Mouse (Mus musculus): ENCODE measurements around the gene Mtnr1b. TPM values are rescaled to one million over a fixed set of nuclear protein-coding genes. Genes with fewer than 3 reads are reported as not detected.

The Mtnr1b gene
- not detected in 2 replicates for polyA plus RNA-seq (2012; rRNA removed)

DNA sequence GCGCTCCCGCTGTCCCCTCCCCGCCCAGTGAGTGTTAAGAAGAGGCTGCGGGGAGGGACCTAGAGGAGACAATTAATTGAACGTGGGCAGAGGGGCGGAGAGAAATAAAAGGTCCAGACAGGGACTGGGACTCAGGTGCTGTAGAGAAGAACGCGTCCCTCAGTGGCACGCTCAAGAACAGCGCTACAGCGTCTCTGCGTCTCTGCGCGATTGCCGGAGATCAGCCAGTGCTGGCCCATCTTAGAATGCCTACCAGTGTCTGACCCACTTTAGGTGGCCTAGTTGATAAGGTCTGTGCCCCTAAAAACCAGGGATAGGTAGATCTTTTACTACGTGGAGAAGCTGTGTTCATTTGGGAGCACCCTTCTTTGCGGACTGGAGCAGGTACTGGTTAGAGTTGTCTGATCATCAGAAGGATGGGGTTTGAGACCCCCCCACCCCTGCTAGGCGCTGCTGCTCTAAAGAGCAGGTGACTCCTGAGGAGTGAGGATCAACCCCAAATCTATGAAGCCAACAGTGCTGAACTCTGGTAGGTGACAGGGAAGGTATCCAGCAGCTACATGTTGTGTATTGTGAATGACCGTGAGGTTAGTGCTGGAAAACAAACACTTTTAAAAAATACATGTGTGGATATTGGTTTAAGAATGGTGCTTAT, at the start of gene Mtnr1b:
TSS of gene Mtnr1b (minus strand) at position 51 of the 655 bp plus-strand sequence.
- H3K36me3 ChIP-seq (ENCODE audit: control insufficient read depth, insufficient read depth, low read length) = no peaks in the 10 kb centered on the region
- 67% methylated on average over 19 of the region's 19 CpGs for WGBS
- H3K4me3 ChIP-seq (ENCODE audit: insufficient read depth, low read depth, low read length) = no peak within 1 kb of the TSS
- H3K27ac ChIP-seq (ENCODE audit: insufficient read depth, low read depth, low read length) = no peak within 1 kb of the TSS
- H3K4me1 ChIP-seq (ENCODE audit: control insufficient read depth, insufficient read depth, low read length) = no peaks in the 10 kb centered on the region
- TF ChIP-seq POLR2A (IDR thresholded peaks at IDR 0.05; ENCODE audit: low read depth, low read length) (no peak), CTCF (conservative IDR thresholded peaks at IDR 0.05; ENCODE audit: insufficient read depth, insufficient read length, low read depth, low read length) (no peak)
- H3K27me3 ChIP-seq (replicated peaks; ENCODE audit: control insufficient read depth, insufficient read depth, low read length) = no peaks in the 10 kb centered on the region
- no peak for DNase-seq

DNA sequence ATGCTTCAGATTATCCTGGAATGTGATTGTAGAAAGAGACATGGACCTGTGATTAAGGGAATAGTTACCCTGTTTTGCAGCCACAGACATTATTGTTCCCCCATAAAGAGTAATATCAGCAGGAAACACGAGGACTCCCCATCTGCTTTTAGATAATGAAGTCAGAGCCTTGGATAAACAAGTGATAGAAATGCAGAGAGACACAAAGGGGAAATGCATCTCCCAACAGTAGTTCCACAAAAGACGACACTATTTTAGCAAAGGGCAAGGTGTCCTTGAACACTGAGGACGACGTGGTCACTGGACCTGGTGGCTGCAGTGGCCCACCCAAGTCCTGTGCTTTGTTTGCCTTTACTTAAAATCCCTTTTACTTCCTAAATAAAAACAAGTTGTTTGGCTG, 45.9 kb upstream of the Mtnr1b start:
- no peaks in the 10 kb centered on the region for H3K4me1 ChIP-seq (ENCODE audit: control insufficient read depth, insufficient read depth, low read length)
- TF ChIP-seq CTCF (conservative IDR thresholded peaks at IDR 0.05; ENCODE audit: insufficient read depth, insufficient read length, low read depth, low read length) = no peak
- TF ChIP-seq POLR2A (IDR thresholded peaks at IDR 0.05; ENCODE audit: low read depth, low read length) = no peak
- 72% methylated on average over 4 of the region's 4 CpGs for WGBS
- no peaks in the 10 kb centered on the region for H3K27me3 ChIP-seq (replicated peaks; ENCODE audit: control insufficient read depth, insufficient read depth, low read length)
- H3K27ac ChIP-seq (ENCODE audit: insufficient read depth, low read depth, low read length) = no peak overlapping the region
- no peaks in the 10 kb centered on the region for H3K36me3 ChIP-seq (ENCODE audit: control insufficient read depth, insufficient read depth, low read length)
- DNase-seq = no peak
- no peak overlapping the region for H3K4me3 ChIP-seq (ENCODE audit: insufficient read depth, low read depth, low read length)

DNA sequence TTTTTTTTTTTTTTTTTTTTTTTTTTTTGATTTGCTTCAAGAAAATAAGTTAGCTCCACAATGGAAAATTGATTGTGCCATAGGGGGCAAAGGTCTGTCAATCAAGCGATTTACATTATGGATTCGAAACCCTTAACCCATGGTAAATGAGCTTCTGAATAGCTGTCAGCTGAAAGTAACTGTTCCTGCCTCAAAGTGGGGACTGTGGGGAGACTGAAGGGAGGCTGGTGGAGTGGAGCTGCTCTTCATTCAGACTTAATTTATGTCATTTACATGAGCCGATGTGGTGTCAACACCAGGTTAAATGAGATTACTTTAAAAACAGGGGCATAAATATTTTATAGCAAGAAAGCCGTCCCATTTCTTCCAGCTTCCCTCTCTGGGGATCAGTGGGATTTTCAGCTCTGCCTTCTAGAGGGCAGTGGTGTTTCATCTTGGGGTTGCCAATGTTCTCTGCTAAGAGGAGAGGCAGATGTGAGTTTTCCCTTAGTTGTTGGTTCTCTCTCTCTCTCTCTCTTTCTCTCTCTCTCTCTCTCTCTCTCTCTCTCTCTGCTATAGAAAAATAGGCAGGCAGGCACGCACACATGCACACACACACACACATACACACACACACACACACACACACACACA, 45.1 kb upstream of the Mtnr1b start:
- H3K27me3 ChIP-seq (replicated peaks; ENCODE audit: control insufficient read depth, insufficient read depth, low read length) = no peaks in the 10 kb centered on the region
- H3K36me3 ChIP-seq (ENCODE audit: control insufficient read depth, insufficient read depth, low read length) = no peaks in the 10 kb centered on the region
- H3K27ac ChIP-seq (ENCODE audit: insufficient read depth, low read depth, low read length) = no peak overlapping the region
- TF ChIP-seq CTCF (conservative IDR thresholded peaks at IDR 0.05; ENCODE audit: insufficient read depth, insufficient read length, low read depth, low read length) = peak; percentile 35; the same call in 1 of the 2 replicates
- TF ChIP-seq POLR2A (IDR thresholded peaks at IDR 0.05; ENCODE audit: low read depth, low read length) = no peak
- no peak for DNase-seq
- H3K4me3 ChIP-seq (ENCODE audit: insufficient read depth, low read depth, low read length) = no peak overlapping the region
- 54% methylated on average over 5 of the region's 5 CpGs for WGBS
- H3K4me1 ChIP-seq (ENCODE audit: control insufficient read depth, insufficient read depth, low read length) = no peaks in the 10 kb centered on the region

DNA sequence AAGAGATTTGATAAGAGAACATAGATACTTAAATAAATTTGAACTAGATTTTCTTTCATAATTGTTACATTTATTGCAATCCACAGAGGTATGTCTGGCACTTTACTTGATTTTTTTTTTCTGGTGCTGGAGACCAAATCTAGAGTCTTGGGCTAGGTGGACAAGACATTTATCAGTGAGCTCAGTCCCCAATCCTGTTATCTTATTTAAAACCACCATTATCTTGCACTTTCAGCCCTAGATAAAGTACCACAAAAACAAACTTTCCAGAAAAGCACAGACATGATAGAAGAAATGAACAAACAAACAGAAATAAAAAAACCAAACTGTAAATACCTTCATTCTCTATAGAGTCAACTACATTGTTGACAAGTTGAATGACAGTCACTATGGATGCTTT, 42.2 kb upstream of the Mtnr1b start:
- Histone ChIP-seq H3K4me3 (ENCODE audit: insufficient read depth, low read depth, low read length) (no peak overlapping the region), H3K27ac (ENCODE audit: insufficient read depth, low read depth, low read length) (no peak overlapping the region), H3K4me1 (ENCODE audit: control insufficient read depth, insufficient read depth, low read length) (no peaks in the 10 kb centered on the region), H3K27me3 (replicated peaks; ENCODE audit: control insufficient read depth, insufficient read depth, low read length) (no peaks in the 10 kb centered on the region), H3K36me3 (ENCODE audit: control insufficient read depth, insufficient read depth, low read length) (no peaks in the 10 kb centered on the region)
- no peak for TF ChIP-seq POLR2A (IDR thresholded peaks at IDR 0.05; ENCODE audit: low read depth, low read length)
- no peak for DNase-seq

DNA sequence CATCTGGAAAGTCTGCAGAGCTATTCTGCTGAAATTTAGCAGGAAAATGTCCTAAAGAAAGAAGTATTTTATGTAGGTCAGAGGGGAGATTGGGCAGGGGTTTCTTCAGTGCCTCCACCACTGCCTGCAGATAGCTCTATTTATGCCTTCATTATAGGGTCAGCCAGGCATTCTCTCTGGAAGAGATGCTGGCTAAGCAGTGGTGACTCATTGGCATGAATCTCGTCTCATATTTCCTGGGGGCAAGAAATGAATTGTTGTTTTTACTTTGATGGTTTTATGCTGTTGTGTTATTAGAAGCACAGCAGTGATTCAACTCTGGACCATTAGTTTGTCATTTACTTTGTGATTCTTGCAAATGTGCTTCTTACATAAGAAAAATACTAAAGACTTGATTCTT, 38.4 kb upstream of the Mtnr1b start:
- H3K4me3 ChIP-seq (ENCODE audit: insufficient read depth, low read depth, low read length) = no peak overlapping the region
- no peak for DNase-seq
- TF ChIP-seq POLR2A (IDR thresholded peaks at IDR 0.05; ENCODE audit: low read depth, low read length) (no peak), CTCF (conservative IDR thresholded peaks at IDR 0.05; ENCODE audit: insufficient read depth, insufficient read length, low read depth, low read length) (no peak)
- H3K4me1 ChIP-seq (ENCODE audit: control insufficient read depth, insufficient read depth, low read length) = no peaks in the 10 kb centered on the region
- H3K27me3 ChIP-seq (replicated peaks; ENCODE audit: control insufficient read depth, insufficient read depth, low read length) = no peaks in the 10 kb centered on the region
- no peak overlapping the region for H3K27ac ChIP-seq (ENCODE audit: insufficient read depth, low read depth, low read length)
- H3K36me3 ChIP-seq (ENCODE audit: control insufficient read depth, insufficient read depth, low read length) = no peaks in the 10 kb centered on the region
- 25% methylated on average over 1 of the region's 1 CpGs for WGBS

DNA sequence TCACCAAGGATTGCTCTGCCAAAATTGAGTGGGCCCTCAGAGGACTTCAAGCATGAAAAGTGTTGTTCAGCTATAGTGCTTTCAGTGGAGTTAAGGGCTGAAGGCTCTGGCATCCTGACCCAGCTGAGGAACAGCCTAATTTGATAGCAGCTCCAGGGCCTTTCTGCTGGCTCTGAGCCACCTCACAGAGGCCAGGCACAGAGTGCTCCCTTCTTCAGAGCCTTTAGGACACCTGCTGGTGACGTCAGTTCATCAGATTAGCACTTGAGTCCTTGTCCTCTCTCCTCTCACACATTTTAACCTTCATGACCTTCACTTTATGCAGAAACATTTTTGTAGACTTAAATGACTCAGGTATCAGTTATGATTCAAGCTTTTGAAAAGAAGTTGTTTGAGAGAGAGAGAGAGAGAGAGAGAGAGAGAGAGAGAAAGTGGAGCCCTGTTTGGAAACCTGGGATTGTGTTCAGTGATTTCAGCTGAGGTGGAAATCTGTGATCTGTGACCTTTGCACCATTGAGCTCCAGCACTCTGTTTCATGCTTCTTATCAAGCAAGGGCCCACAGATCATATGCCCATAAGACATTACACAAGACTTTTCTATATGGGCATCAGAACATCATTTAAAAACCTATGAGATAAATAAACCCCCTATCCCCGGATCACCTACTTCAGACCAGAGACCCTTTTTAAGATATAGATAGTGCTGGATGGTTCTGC, 35.2 kb upstream of the Mtnr1b start:
- H3K27ac ChIP-seq (ENCODE audit: insufficient read depth, low read depth, low read length) = no peak overlapping the region
- no peak for DNase-seq
- 76% methylated on average over 2 of the region's 2 CpGs for WGBS
- no peaks in the 10 kb centered on the region for H3K27me3 ChIP-seq (replicated peaks; ENCODE audit: control insufficient read depth, insufficient read depth, low read length)
- no peak overlapping the region for H3K4me3 ChIP-seq (ENCODE audit: insufficient read depth, low read depth, low read length)
- no peaks in the 10 kb centered on the region for H3K36me3 ChIP-seq (ENCODE audit: control insufficient read depth, insufficient read depth, low read length)
- no peak for TF ChIP-seq POLR2A (IDR thresholded peaks at IDR 0.05; ENCODE audit: low read depth, low read length)
- TF ChIP-seq CTCF (conservative IDR thresholded peaks at IDR 0.05; ENCODE audit: insufficient read depth, insufficient read length, low read depth, low read length) = no peak
- no peaks in the 10 kb centered on the region for H3K4me1 ChIP-seq (ENCODE audit: control insufficient read depth, insufficient read depth, low read length)
